Mouse (Mus musculus) lung, adult 2 months (tissue): Measurements from ENCODE around the gene Odf4. TPM values are rescaled to one million over a fixed set of nuclear protein-coding genes. Genes with fewer than 3 reads are reported as not detected.
"Not testable (repeated sequence)": the region's sequence is repeated elsewhere in the genome, so short reads cannot be mapped to it uniquely, and the experiment has no call there.

Experiments used
- DNase-seq: peaks from one replicate; pipeline ENCODE4 v3.0.0; 2022
- H3K4me1 ChIP-seq: fragments of 200-500 bp; 2 replicates; pipeline ENCODE4 v1.6.1; 2011; ENCODE audit warnings: low read length; ENCODE audit not compliant: control insufficient read depth, insufficient read depth
- H3K4me3 ChIP-seq: fragments of 200-500 bp; replicated peaks from 2 replicates; pipeline ENCODE3; 2011; ENCODE audit warnings: low read depth, mild to moderate bottlenecking, control low read depth, low read length; ENCODE audit errors: extremely low read depth
- CTCF ChIP-seq: fragments of 200-500 bp; IDR thresholded peaks from 2 replicates; pipeline ENCODE4 v1.5.1; 2011; ENCODE audit warnings: mild to moderate bottlenecking, low read length, control low read depth; ENCODE audit not compliant: insufficient read depth
- POLR2A ChIP-seq: fragments of 200-500 bp; IDR thresholded peaks from 2 replicates; pipeline ENCODE4 v1.6.1; 2011; ENCODE audit warnings: low read depth, mild to moderate bottlenecking, control low read depth, low read length, borderline replicate concordance; ENCODE audit errors: extremely low read depth
- WGBS: fragments of 180-500 bp; shearing (Covaris S2); methylation state at CpG from one replicate; pipeline ENCODE4 v1.1.7; 2018; 5-methylcytosine and 5-hydroxymethylcytosine counted together
- polyA plus RNA-seq: library from polyadenylated mRNA; depleted of rRNA; stranded (reverse); fragments of >200 nt; gene quantifications from 2 replicates; pipeline ENCODE4 v1.2.3, GENCODE M21; 2012

The Odf4 gene
- polyA plus RNA-seq, 1 experiment = 0.25 TPM

GRCm38 (mm10) chr11:68947542-68947993 lies 20.7 kb upstream of the Odf4 start:
- 47% methylated on average over 12 of the region's 12 CpGs for WGBS
- no peak for TF ChIP-seq CTCF
- TF ChIP-seq POLR2A = no peak
- DNase-seq = no peak
- no peak overlapping the region for H3K4me3 ChIP-seq
- no peaks in the 10 kb centered on the region; the same call in 1 of the 2 replicates for H3K4me1 ChIP-seq

GRCm38 (mm10) chr11:68946806-68947440 lies 20.0 kb upstream of the Odf4 start:
- TF ChIP-seq POLR2A = no peak
- no peak for TF ChIP-seq CTCF
- WGBS = 48% methylated on average over 16 of the region's 16 CpGs
- Histone ChIP-seq H3K4me1 (no peaks in the 10 kb centered on the region; the same call in 1 of the 2 replicates), H3K4me3 (no peak overlapping the region)
- no peak for DNase-seq

- TF ChIP-seq POLR2A (no peak), CTCF (no peak)
- no peaks in the 10 kb centered on the region for H3K4me1 ChIP-seq
- no peak for DNase-seq
- 90% methylated on average over 4 of the region's 4 CpGs for WGBS
- H3K4me3 ChIP-seq = no peak overlapping the region
These were observed 19.1 kb upstream of the Odf4 start for GRCm38 (mm10) chr11:68946001-68946400.

GRCm38 (mm10) chr11:68945245-68945644 lies 18.4 kb upstream of the Odf4 start:
- H3K4me3 ChIP-seq = no peak overlapping the region
- TF ChIP-seq POLR2A = no peak
- no peak for TF ChIP-seq CTCF
- peaks cover 2% of the 10 kb centered on the region; the same call in 1 of the 2 replicates for H3K4me1 ChIP-seq
- 81% methylated on average over 2 of the region's 2 CpGs for WGBS
- DNase-seq = no peak

- Histone ChIP-seq H3K4me1 (peaks cover 2% of the 10 kb centered on the region; the same call in 1 of the 2 replicates), H3K4me3 (no peak overlapping the region)
- no peak for DNase-seq
- WGBS = 81% methylated on average over 8 of the region's 8 CpGs
- TF ChIP-seq CTCF = no peak
- 0 out of 2 replicates have a peak, but pooled peaks have one; percentile 16 for TF ChIP-seq POLR2A
These were observed 15.8 kb upstream of the Odf4 start for GRCm38 (mm10) chr11:68942731-68943130.

- no peak for DNase-seq
- WGBS = 43% methylated on average over 4 of the region's 4 CpGs
These were observed 13.6 kb upstream of the Odf4 start for GRCm38 (mm10) chr11:68940516-68940915.

GRCm38 (mm10) chr11:68939451-68940304 lies 12.8 kb upstream of the Odf4 start:
- peak; percentile 81 for DNase-seq
- TF ChIP-seq POLR2A (peak; percentile 65; the same call in 1 of the 2 replicates), CTCF (no peak)
- Histone ChIP-seq H3K4me1 (peaks cover 2% of the 10 kb centered on the region; the same call in 1 of the 2 replicates), H3K4me3 (peak overlapping the region; percentile 48)
- WGBS = 2% methylated on average over 16 of the region's 16 CpGs

More at GRCm38 (mm10) chr11:68940516-68940915, 13.6 kb upstream of the Odf4 start:
- Histone ChIP-seq H3K4me1 (peaks cover 2% of the 10 kb centered on the region; the same call in 1 of the 2 replicates), H3K4me3 (no peak overlapping the region)
- no peak for TF ChIP-seq POLR2A
- TF ChIP-seq CTCF = no peak

- not testable (repeated sequence) for H3K4me3 ChIP-seq, DNase-seq, H3K4me1 ChIP-seq
- WGBS = 88% methylated on average over 4 of the region's 4 CpGs
These were observed 10.1 kb upstream of the Odf4 start for GRCm38 (mm10) chr11:68936951-68937350.

- no peak overlapping the region for H3K4me3 ChIP-seq
- DNase-seq = no peak
These were observed 7.1 kb upstream of the Odf4 start for GRCm38 (mm10) chr11:68933885-68934507.

More at GRCm38 (mm10) chr11:68933885-68934507, 7.1 kb upstream of the Odf4 start:
- no peaks in the 10 kb centered on the region for H3K4me1 ChIP-seq
- WGBS = 53% methylated on average over 5 of the region's 5 CpGs
- TF ChIP-seq POLR2A (no peak), CTCF (no peak)
